Mouse (Mus musculus) midbrain, embryonic 10.5 days (tissue): ENCODE measurements around the gene Adprhl2. TPM values are rescaled to one million over a fixed set of nuclear protein-coding genes. Genes with fewer than 3 reads are reported as not detected.
A peak's percentile ranks its signal among the peaks of the same experiment; 100 is the strongest.

Experiments
- DNase-seq: peaks from one replicate; pipeline ENCODE4 v3.0.0-alpha.2; 2017; ENCODE audit warnings: low spot score
- H3K27ac ChIP-seq: fragments of 300-500 bp; sonication (generic); replicated peaks from 2 replicates; pipeline ENCODE4 v1.5.1; 2016; ENCODE audit warnings: mild to moderate bottlenecking
- H3K27me3 ChIP-seq: fragments of 300-500 bp; sonication (generic); 2 replicates; pipeline ENCODE4 v1.6.1; 2016; ENCODE audit warnings: low read depth, mild to moderate bottlenecking; ENCODE audit not compliant: poor library complexity, severe bottlenecking
- H3K36me3 ChIP-seq: fragments of 300-500 bp; sonication (generic); 2 replicates; pipeline ENCODE4 v1.6.1; 2016; ENCODE audit warnings: mild to moderate bottlenecking, moderate library complexity
- H3K4me1 ChIP-seq: fragments of 300-500 bp; sonication (generic); 2 replicates; pipeline ENCODE4 v1.6.1; 2016
- H3K4me3 ChIP-seq: fragments of 300-500 bp; sonication (generic); 2 replicates; pipeline ENCODE4 v1.5.1; 2016; ENCODE audit warnings: mild to moderate bottlenecking, moderate library complexity
- H3K9me3 ChIP-seq: fragments of 300-500 bp; sonication (generic); replicated peaks from 2 replicates; pipeline ENCODE4 v1.6.1; 2016; ENCODE audit warnings: mild to moderate bottlenecking
- WGBS: fragments of 180-500 bp; shearing (Covaris S2); methylation state at CpG from one replicate; pipeline ENCODE4 v1.1.7; 2016; 5-methylcytosine and 5-hydroxymethylcytosine counted together
- polyA plus RNA-seq: library from polyadenylated mRNA; unstranded; fragments of >200 nt; fragmentation: Nextera tagmentation; extraction: Ambion mirVana; gene quantifications from 2 replicates; pipeline ENCODE4 v1.2.1, GENCODE M21; 2016

The Adprhl2 gene
- polyA plus RNA-seq, 1 experiment from 2014 or later = 88.4 TPM

DNA sequence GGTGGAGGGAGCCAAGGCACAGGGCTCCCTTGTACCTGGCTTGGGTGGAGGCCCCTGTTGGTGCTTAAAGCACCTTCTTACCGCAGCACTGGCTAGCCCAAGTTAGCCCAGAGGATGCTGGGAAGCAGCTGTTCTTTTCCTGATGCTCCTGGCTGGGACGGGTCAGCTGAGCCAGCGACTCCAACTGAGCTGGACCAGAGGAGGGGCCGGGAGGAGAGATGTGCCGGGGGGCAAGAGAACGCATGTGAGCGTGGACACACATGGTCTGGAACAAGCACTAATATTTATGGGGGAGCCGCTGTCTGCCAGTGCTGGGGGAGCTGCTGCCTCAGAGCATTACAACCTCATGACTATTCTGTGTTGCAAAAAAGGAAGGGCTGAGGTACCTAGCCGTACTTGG, 42.5 kb downstream of the Adprhl2 start:
- Histone ChIP-seq H3K27me3 (peaks cover 18% of the 10 kb centered on the region), H3K9me3 (no peaks in the 10 kb centered on the region), H3K4me3 (no peak overlapping the region), H3K36me3 (peaks cover 24% of the 10 kb centered on the region), H3K4me1 (peaks cover 23% of the 10 kb centered on the region), H3K27ac (0 out of 2 replicates have a peak overlapping the region, but pooled peaks have one; percentile 46)
- DNase-seq = no peak
- WGBS = 62% methylated on average over 9 of the region's 9 CpGs

DNA sequence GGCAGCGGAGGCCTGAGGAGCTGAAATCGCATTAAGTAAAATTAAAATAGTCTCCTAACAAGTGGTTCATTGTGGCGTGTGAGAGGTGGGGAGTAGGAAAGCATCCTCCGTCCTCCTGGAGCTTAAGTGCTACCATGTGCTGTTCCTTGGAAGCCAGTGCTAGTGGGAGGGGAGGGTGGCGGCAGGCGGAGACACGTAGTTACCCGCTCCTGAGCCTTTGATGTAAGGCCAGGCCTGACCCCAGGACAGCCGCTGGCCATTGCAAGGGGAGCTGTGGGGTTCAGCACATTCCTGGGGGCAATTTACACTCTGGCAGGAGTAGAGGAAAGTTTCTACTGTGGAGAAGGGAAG, 43.0 kb downstream of the Adprhl2 start:
- Histone ChIP-seq H3K4me1 (peaks cover 23% of the 10 kb centered on the region), H3K9me3 (no peaks in the 10 kb centered on the region), H3K4me3 (no peak overlapping the region), H3K27me3 (peaks cover 14% of the 10 kb centered on the region; the same call in 1 of the 2 replicates), H3K27ac (0 out of 2 replicates have a peak overlapping the region, but pooled peaks have one; percentile 46), H3K36me3 (peaks cover 29% of the 10 kb centered on the region)
- 36% methylated on average over 9 of the region's 9 CpGs for WGBS
- no peak for DNase-seq

DNA sequence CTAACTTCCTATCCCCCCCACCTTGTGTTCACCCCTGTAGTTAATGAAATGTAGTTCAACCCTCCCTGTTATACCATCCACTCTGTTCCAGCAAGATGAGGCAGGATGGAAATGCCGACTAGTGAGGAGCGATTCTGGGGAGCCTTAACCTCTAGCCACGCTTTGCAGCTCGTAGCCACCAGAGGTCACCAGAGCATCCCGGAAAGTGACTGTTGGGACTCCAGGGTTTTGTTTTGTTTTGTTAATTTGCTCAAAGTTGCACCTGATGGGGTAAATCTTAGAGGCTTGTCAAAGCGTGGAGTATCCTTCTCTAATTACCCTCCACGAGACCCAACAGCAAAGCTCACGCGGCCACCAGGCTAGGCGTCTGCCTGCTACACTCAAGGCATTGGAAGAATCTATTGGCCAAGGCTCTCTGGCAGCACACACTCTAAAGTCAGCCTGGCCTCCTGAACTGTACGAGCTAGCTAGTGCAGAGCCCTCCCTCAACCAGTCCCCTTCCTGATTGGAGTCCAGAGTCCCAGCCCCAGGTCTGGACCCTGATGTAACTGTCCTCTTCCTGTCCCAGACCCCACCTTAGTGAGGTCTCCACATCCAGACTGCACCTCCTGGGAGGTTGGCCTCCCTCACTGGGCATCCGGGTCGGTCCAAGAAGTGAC, 43.5 kb downstream of the Adprhl2 start:
- Histone ChIP-seq H3K27ac (0 out of 2 replicates have a peak overlapping the region, but pooled peaks have one; percentile 46), H3K4me1 (peaks cover 23% of the 10 kb centered on the region), H3K9me3 (no peaks in the 10 kb centered on the region), H3K27me3 (peaks cover 9% of the 10 kb centered on the region; the same call in 1 of the 2 replicates), H3K36me3 (peaks cover 34% of the 10 kb centered on the region), H3K4me3 (peak overlapping the region; percentile 26)
- DNase-seq = peak; percentile 54
- WGBS = 11% methylated on average over 13 of the region's 13 CpGs

DNA sequence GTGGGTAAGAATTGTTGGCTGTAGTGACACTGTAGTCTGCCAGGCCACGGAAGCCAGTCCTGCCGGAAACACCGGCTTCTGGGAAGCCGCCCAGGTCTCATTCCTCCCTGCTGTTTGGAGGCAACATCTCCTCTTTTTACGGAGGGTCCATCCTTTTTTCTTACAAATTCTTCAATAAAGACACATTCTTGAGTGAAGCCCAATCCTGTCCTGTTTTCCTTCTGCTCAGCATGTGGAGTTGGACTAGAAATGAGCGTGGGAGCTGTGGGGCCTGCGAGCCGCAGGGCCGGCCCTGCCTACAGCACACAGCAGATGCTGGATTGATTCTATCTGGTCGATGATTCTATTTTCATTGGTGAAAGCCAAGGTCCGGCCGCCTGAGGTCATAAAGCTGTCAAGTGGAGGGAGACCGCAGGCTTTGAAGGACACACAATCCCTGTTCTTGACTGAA, 45.8 kb downstream of the Adprhl2 start:
- WGBS = 92% methylated on average over 13 of the region's 13 CpGs
- peaks cover 44% of the 10 kb centered on the region for H3K36me3 ChIP-seq

DNA sequence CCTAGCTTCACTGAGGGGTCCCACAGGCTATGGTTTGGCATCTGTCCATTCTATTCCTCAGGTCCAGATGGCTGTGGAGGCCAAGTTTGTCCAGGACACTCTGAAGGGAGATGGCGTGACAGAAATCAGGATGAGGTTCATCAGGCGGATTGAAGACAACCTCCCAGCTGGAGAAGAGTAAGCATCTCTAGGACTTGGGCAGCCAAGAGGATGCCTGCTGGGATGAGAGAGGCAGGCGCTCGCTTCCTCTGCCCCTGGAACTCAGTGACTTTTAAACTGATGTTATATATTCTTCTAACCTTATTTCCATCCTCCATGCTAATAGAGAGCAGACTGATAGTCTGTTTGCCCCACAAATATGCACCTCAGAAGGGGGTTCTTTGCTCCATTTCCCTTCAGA, 46.4 kb downstream of the Adprhl2 start:
- Histone ChIP-seq H3K27ac (no peak overlapping the region), H3K4me1 (peaks cover 14% of the 10 kb centered on the region), H3K9me3 (no peaks in the 10 kb centered on the region), H3K4me3 (no peak overlapping the region), H3K36me3 (peaks cover 44% of the 10 kb centered on the region), H3K27me3 (0 out of 2 replicates have a peak, but pooled peaks cover 8% of the 10 kb centered on the region)
- DNase-seq = no peak
- 88% methylated on average over 4 of the region's 4 CpGs for WGBS

More for the DNA sequence above, 45.8 kb downstream of the Adprhl2 start:
- no peak overlapping the region for H3K4me3 ChIP-seq
- DNase-seq = no peak
- H3K4me1 ChIP-seq = peaks cover 14% of the 10 kb centered on the region
- H3K27ac ChIP-seq = no peak overlapping the region
- no peaks in the 10 kb centered on the region for H3K9me3 ChIP-seq
- H3K27me3 ChIP-seq = 0 out of 2 replicates have a peak, but pooled peaks cover 8% of the 10 kb centered on the region

DNA sequence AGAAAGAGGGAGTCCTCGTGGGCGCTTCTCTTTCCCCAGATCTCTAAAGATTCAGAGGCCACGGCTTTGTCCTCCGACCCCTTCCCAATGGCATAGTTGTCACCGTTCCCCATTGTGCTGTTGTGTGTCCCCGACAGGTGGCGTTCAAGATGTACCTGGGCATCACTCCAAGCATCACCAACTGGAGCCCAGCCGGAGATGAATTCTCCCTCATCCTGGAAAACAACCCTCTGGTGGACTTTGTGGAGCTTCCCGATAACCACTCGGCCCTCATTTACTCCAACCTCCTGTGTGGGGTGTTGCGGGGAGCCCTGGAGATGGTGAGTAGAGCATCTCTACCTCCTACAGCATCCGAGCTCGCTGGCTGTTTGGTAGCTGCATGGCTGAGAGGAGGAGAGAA, 47.8 kb downstream of the Adprhl2 start:
- H3K36me3 ChIP-seq = peaks cover 44% of the 10 kb centered on the region
- H3K4me1 ChIP-seq = peaks cover 12% of the 10 kb centered on the region
- 74% methylated on average over 13 of the region's 13 CpGs for whole genome bisulfite sequencing
- H3K27me3 ChIP-seq = 0 out of 2 replicates have a peak, but pooled peaks cover 6% of the 10 kb centered on the region
- no peak for DNase-seq
- H3K9me3 ChIP-seq = no peaks in the 10 kb centered on the region
- no peak overlapping the region for H3K27ac ChIP-seq
- H3K4me3 ChIP-seq = no peak overlapping the region

DNA sequence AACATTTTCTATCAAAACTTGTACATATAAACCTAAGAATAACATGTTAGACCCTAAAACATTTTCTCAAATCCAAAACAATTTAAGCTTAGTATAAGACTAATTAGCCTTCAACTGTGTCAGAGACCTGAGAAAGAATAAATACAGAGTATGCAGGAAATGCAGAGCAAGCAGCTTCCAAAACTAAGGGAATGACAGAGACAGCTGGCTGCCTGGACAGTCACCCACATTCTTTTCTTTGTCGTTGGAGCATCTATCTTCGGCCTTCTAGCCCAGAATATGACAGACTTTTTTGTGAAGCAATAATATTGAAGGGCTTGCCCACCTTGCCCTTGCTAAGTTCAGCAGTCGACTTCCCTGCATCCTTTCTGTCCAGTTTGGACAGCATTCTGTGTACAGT, 52.2 kb downstream of the Adprhl2 start:
- Histone ChIP-seq H3K4me3 (no peak overlapping the region), H3K9me3 (no peaks in the 10 kb centered on the region), H3K27me3 (no peaks in the 10 kb centered on the region), H3K4me1 (no peaks in the 10 kb centered on the region), H3K27ac (no peak overlapping the region), H3K36me3 (peaks cover 23% of the 10 kb centered on the region)
- DNase-seq = no peak
- WGBS = 84% methylated on average over 3 of the region's 3 CpGs

Other genes with a start within 250 kb of the Adprhl2 start
- gene Lsm10, start 225.1 kb downstream of the Adprhl2 start, polyA plus RNA-seq = 48.6 and 49.1 TPM in 2 replicates
- 45.0 and 48.9 TPM in 2 replicates for gene Stk40, start 217.7 kb downstream of the Adprhl2 start, polyA plus RNA-seq
- gene Eva1b, start 174.0 kb downstream of the Adprhl2 start, polyA plus RNA-seq = 22.1 and 25.0 TPM in 2 replicates
- 0.79 and 1.3 TPM in 2 replicates for gene Sh3d21, start 158.2 kb downstream of the Adprhl2 start, polyA plus RNA-seq
- 244 and 256 TPM in 2 replicates for gene Thrap3, start 118.9 kb downstream of the Adprhl2 start, polyA plus RNA-seq
- gene Map7d1, start 65.4 kb downstream of the Adprhl2 start, polyA plus RNA-seq = 59.8 and 69.7 TPM in 2 replicates
- 85.2 and 94.4 TPM in 2 replicates for gene Trappc3, start 59.4 kb downstream of the Adprhl2 start, polyA plus RNA-seq
- 2.8 and 6.5 TPM in 2 replicates for gene Col8a2, start 34.9 kb downstream of the Adprhl2 start, polyA plus RNA-seq
- gene Tekt2, start 4.0 kb upstream of the Adprhl2 start, polyA plus RNA-seq = 1.1 and 1.9 TPM in 2 replicates
- gene Ago3, start 107.9 kb upstream of the Adprhl2 start, polyA plus RNA-seq = 13.3 and 15.9 TPM in 2 replicates
- 11.9 and 16.3 TPM in 2 replicates for gene Ago1, start 146.9 kb upstream of the Adprhl2 start, polyA plus RNA-seq
- 2.3 and 2.8 TPM in 2 replicates for gene Ago4, start 211.8 kb upstream of the Adprhl2 start, polyA plus RNA-seq
- gene Clspn, start 235.2 kb upstream of the Adprhl2 start, polyA plus RNA-seq = 55.3 and 55.8 TPM in 2 replicates